Mouse (Mus musculus) lung, embryonic 15.5 days (tissue): ENCODE measurements around the gene Cnnm4. TPM values are rescaled to one million over a fixed set of nuclear protein-coding genes. Genes with fewer than 3 reads are reported as not detected.

Experiments
- ATAC-seq: fragments of 200-750 bp; cut with Nextera tagmentation; 2 replicates; pipeline ENCODE4 v1.8.0; 2017; ENCODE audit warnings: moderate number of reproducible peaks, borderline replicate concordance; ENCODE audit not compliant: low FRiP score, low TSS enrichment; ENCODE audit errors: extremely low read depth
- H3K27ac ChIP-seq: fragments of 300-500 bp; sonication (generic); 2 replicates; pipeline ENCODE4 v1.5.1; 2015; ENCODE audit warnings: moderate library complexity, mild to moderate bottlenecking, inconsistent platforms
- H3K27me3 ChIP-seq: fragments of 300-500 bp; sonication (generic); 2 replicates; pipeline ENCODE4 v1.6.1; 2015; ENCODE audit warnings: inconsistent platforms
- H3K36me3 ChIP-seq: fragments of 300-500 bp; sonication (generic); 2 replicates; pipeline ENCODE4 v1.6.1; 2015; ENCODE audit warnings: inconsistent platforms
- H3K4me1 ChIP-seq: fragments of 300-500 bp; sonication (generic); 2 replicates; pipeline ENCODE4 v1.6.1; 2015; ENCODE audit warnings: inconsistent platforms
- H3K4me2 ChIP-seq: fragments of 300-500 bp; sonication (generic); 2 replicates; pipeline ENCODE4 v1.6.1; 2015; ENCODE audit warnings: inconsistent platforms, mild to moderate bottlenecking, moderate library complexity
- H3K4me3 ChIP-seq: fragments of 300-500 bp; sonication (generic); 2 replicates; pipeline ENCODE4 v1.5.1; 2015; ENCODE audit warnings: mild to moderate bottlenecking, inconsistent platforms
- H3K9ac ChIP-seq: fragments of 300-500 bp; sonication (generic); 2 replicates; pipeline ENCODE4 v1.6.1; 2015; ENCODE audit warnings: inconsistent platforms
- H3K9me3 ChIP-seq: fragments of 300-500 bp; sonication (generic); 2 replicates; pipeline ENCODE4 v1.6.1; 2016; ENCODE audit warnings: inconsistent platforms
- WGBS: fragments of 180-500 bp; shearing (Covaris S2); methylation state at CpG from one replicate; pipeline ENCODE4 v1.1.7; 2015; 5-methylcytosine and 5-hydroxymethylcytosine counted together
- polyA plus RNA-seq: library from polyadenylated mRNA; unstranded; fragments of >200 nt; fragmentation: Nextera tagmentation; extraction: Ambion mirVana; gene quantifications from 2 replicates; pipeline ENCODE4 v1.2.1, GENCODE M21; 2015

Gene Cnnm4
- polyA plus RNA-seq, 1 experiment from 2014 or later, result 12.5 TPM

- Histone ChIP-seq H3K4me2 (no peak overlapping the region), H3K27me3 (no peaks in the 10 kb centered on the region), H3K36me3 (peaks cover 69% of the 10 kb centered on the region), H3K4me3 (no peak overlapping the region), H3K9me3 (no peaks in the 10 kb centered on the region), H3K27ac (0 out of 2 replicates have a peak overlapping the region, but pooled peaks have one; percentile 18), H3K4me1 (no peaks in the 10 kb centered on the region; the same call in 1 of the 2 replicates), H3K9ac (no peak overlapping the region)
- no peak for ATAC-seq
- WGBS, result 56% methylated on average over 9 of the region's 9 CpGs
These were observed 52.1 kb downstream of the Cnnm4 start for GRCm38 (mm10) chr1:36523332-36524013.

GRCm38 (mm10) chr1:36524058-36524457, 52.6 kb downstream of the Cnnm4 start:
- H3K27ac ChIP-seq, result 0 out of 2 replicates have a peak overlapping the region, but pooled peaks have one; percentile 5

GRCm38 (mm10) chr1:36525774-36526173, 54.4 kb downstream of the Cnnm4 start:
- H3K36me3 ChIP-seq, result peaks cover 48% of the 10 kb centered on the region
- H3K4me1 ChIP-seq, result no peaks in the 10 kb centered on the region; the same call in 1 of the 2 replicates

More at GRCm38 (mm10) chr1:36524058-36524457, 52.6 kb downstream of the Cnnm4 start:
- H3K36me3 ChIP-seq, result peaks cover 64% of the 10 kb centered on the region
- no peak overlapping the region for H3K4me3 ChIP-seq
- no peak overlapping the region for H3K4me2 ChIP-seq
- H3K9ac ChIP-seq, result no peak overlapping the region
- no peaks in the 10 kb centered on the region; the same call in 1 of the 2 replicates for H3K4me1 ChIP-seq
- H3K27me3 ChIP-seq, result no peaks in the 10 kb centered on the region
- WGBS, result 46% methylated on average over 5 of the region's 5 CpGs
- no peak for ATAC-seq
- H3K9me3 ChIP-seq, result no peaks in the 10 kb centered on the region

GRCm38 (mm10) chr1:36526903-36527302, 55.5 kb downstream of the Cnnm4 start:
- Histone ChIP-seq H3K27me3 (no peaks in the 10 kb centered on the region), H3K9ac (no peak overlapping the region), H3K4me1 (no peaks in the 10 kb centered on the region; the same call in 1 of the 2 replicates), H3K36me3 (peaks cover 36% of the 10 kb centered on the region), H3K9me3 (no peaks in the 10 kb centered on the region), H3K27ac (no peak overlapping the region), H3K4me3 (no peak overlapping the region), H3K4me2 (no peak overlapping the region)
- 83% methylated on average over 10 of the region's 10 CpGs for WGBS
- no peak for ATAC-seq

More at GRCm38 (mm10) chr1:36525774-36526173, 54.4 kb downstream of the Cnnm4 start:
- H3K27ac ChIP-seq, result no peak overlapping the region
- no peak overlapping the region for H3K4me3 ChIP-seq
- H3K9me3 ChIP-seq, result no peaks in the 10 kb centered on the region
- WGBS, result 81% methylated on average over 12 of the region's 12 CpGs
- no peak for ATAC-seq
- no peaks in the 10 kb centered on the region for H3K27me3 ChIP-seq
- no peak overlapping the region for H3K9ac ChIP-seq
- no peak overlapping the region for H3K4me2 ChIP-seq

GRCm38 (mm10) chr1:36528351-36528750, 56.9 kb downstream of the Cnnm4 start:
- ATAC-seq, result no peak
- Histone ChIP-seq H3K4me2 (no peak overlapping the region), H3K27ac (no peak overlapping the region), H3K9me3 (no peaks in the 10 kb centered on the region), H3K27me3 (no peaks in the 10 kb centered on the region), H3K36me3 (peaks cover 31% of the 10 kb centered on the region), H3K9ac (no peak overlapping the region), H3K4me1 (no peaks in the 10 kb centered on the region; the same call in 1 of the 2 replicates), H3K4me3 (no peak overlapping the region)
- WGBS, result 7% methylated on average over 1 of the region's 1 CpGs

- H3K27me3 ChIP-seq, result no peaks in the 10 kb centered on the region
- WGBS, result 78% methylated on average over 4 of the region's 4 CpGs
- H3K9ac ChIP-seq, result no peak overlapping the region
- ATAC-seq, result no peak
- peaks cover 27% of the 10 kb centered on the region for H3K36me3 ChIP-seq
- H3K4me1 ChIP-seq, result peaks cover 7% of the 10 kb centered on the region; the same call in 1 of the 2 replicates
- H3K27ac ChIP-seq, result no peak overlapping the region
- H3K9me3 ChIP-seq, result no peaks in the 10 kb centered on the region
- H3K4me2 ChIP-seq, result no peak overlapping the region
- no peak overlapping the region for H3K4me3 ChIP-seq
These were observed 57.9 kb downstream of the Cnnm4 start for GRCm38 (mm10) chr1:36529274-36529673.

- no peak overlapping the region for H3K27ac ChIP-seq
- no peak overlapping the region for H3K9ac ChIP-seq
- H3K4me2 ChIP-seq, result no peak overlapping the region
- no peak overlapping the region for H3K4me3 ChIP-seq
- H3K9me3 ChIP-seq, result no peaks in the 10 kb centered on the region
- H3K4me1 ChIP-seq, result peaks cover 9% of the 10 kb centered on the region; the same call in 1 of the 2 replicates
- 92% methylated on average over 4 of the region's 4 CpGs for WGBS
- H3K27me3 ChIP-seq, result no peaks in the 10 kb centered on the region
- H3K36me3 ChIP-seq, result peaks cover 21% of the 10 kb centered on the region
- ATAC-seq, result no peak
These were observed 58.5 kb downstream of the Cnnm4 start for GRCm38 (mm10) chr1:36529875-36530274.

- Histone ChIP-seq H3K4me2 (no peak overlapping the region), H3K27me3 (no peaks in the 10 kb centered on the region), H3K9ac (no peak overlapping the region), H3K36me3 (peaks cover 15% of the 10 kb centered on the region), H3K27ac (no peak overlapping the region), H3K9me3 (no peaks in the 10 kb centered on the region), H3K4me3 (no peak overlapping the region), H3K4me1 (peaks cover 9% of the 10 kb centered on the region; the same call in 1 of the 2 replicates)
- 72% methylated on average over 8 of the region's 8 CpGs for WGBS
- no peak for ATAC-seq
These were observed 59.1 kb downstream of the Cnnm4 start for GRCm38 (mm10) chr1:36530485-36530884.

- no peaks in the 10 kb centered on the region for H3K27me3 ChIP-seq
- H3K4me1 ChIP-seq, result peaks cover 9% of the 10 kb centered on the region; the same call in 1 of the 2 replicates
- H3K9ac ChIP-seq, result no peak overlapping the region
- H3K4me3 ChIP-seq, result no peak overlapping the region
- no peaks in the 10 kb centered on the region for H3K9me3 ChIP-seq
- peaks cover 10% of the 10 kb centered on the region for H3K36me3 ChIP-seq
- no peak for ATAC-seq
- H3K4me2 ChIP-seq, result no peak overlapping the region
- WGBS, result 87% methylated on average over 7 of the region's 7 CpGs
- no peak overlapping the region for H3K27ac ChIP-seq
These were observed 59.5 kb downstream of the Cnnm4 start for GRCm38 (mm10) chr1:36530962-36531361.

GRCm38 (mm10) chr1:36531461-36531860, 60.0 kb downstream of the Cnnm4 start:
- peaks cover 9% of the 10 kb centered on the region; the same call in 1 of the 2 replicates for H3K4me1 ChIP-seq
- H3K36me3 ChIP-seq, result 0 out of 2 replicates have a peak, but pooled peaks cover 6% of the 10 kb centered on the region
- no peaks in the 10 kb centered on the region for H3K27me3 ChIP-seq
- H3K4me2 ChIP-seq, result no peak overlapping the region
- H3K4me3 ChIP-seq, result no peak overlapping the region
- ATAC-seq, result no peak
- 86% methylated on average over 12 of the region's 12 CpGs for WGBS
- H3K27ac ChIP-seq, result no peak overlapping the region
- H3K9me3 ChIP-seq, result no peaks in the 10 kb centered on the region
- H3K9ac ChIP-seq, result no peak overlapping the region

GRCm38 (mm10) chr1:36533546-36533945, 62.1 kb downstream of the Cnnm4 start:
- H3K4me1 ChIP-seq, result peaks cover 9% of the 10 kb centered on the region; the same call in 1 of the 2 replicates
- 0 out of 2 replicates have a peak, but pooled peaks have one; percentile 19 for ATAC-seq
- no peak overlapping the region for H3K4me3 ChIP-seq
- no peaks in the 10 kb centered on the region for H3K9me3 ChIP-seq
- 60% methylated on average over 6 of the region's 6 CpGs for WGBS
- H3K36me3 ChIP-seq, result peaks cover 2% of the 10 kb centered on the region; the same call in 1 of the 2 replicates
- no peak overlapping the region for H3K9ac ChIP-seq
- H3K4me2 ChIP-seq, result no peak overlapping the region
- H3K27ac ChIP-seq, result peak overlapping the region; percentile 41; the same call in 1 of the 2 replicates
- H3K27me3 ChIP-seq, result no peaks in the 10 kb centered on the region

GRCm38 (mm10) chr1:36534595-36535058, 63.2 kb downstream of the Cnnm4 start:
- ATAC-seq, result no peak
- no peaks in the 10 kb centered on the region for H3K27me3 ChIP-seq
- H3K4me3 ChIP-seq, result no peak overlapping the region
- 62% methylated on average over 6 of the region's 6 CpGs for WGBS
- H3K9ac ChIP-seq, result no peak overlapping the region
- peaks cover 9% of the 10 kb centered on the region; the same call in 1 of the 2 replicates for H3K4me1 ChIP-seq
- no peaks in the 10 kb centered on the region for H3K9me3 ChIP-seq
- H3K36me3 ChIP-seq, result peaks cover 12% of the 10 kb centered on the region
- no peak overlapping the region for H3K4me2 ChIP-seq
- no peak overlapping the region for H3K27ac ChIP-seq
